In genomic region chr9:25510572-25510971, GRCm38 (mm10) we compare ENCODE assay signal across 10 mouse cellular contexts. TPM values are rescaled to one million over a fixed set of nuclear protein-coding genes. Genes with fewer than 3 reads are reported as not detected.
DNase-seq lines count a peak whose midpoint lies in the region; ATAC-seq and TF ChIP-seq lines count a peak whose summit lies in the region.
"Had no signal": no experiment of that assay in that cellular context is flagged by ENCODE, and none has a peak within 500 bp of the region (broad histone marks: within the 10 kb centered on the region; RNA-seq: fewer than 3 reads in every experiment).

No protein-coding gene starts in this region.

- ATAC-seq in limb, embryonic 13.5 days (ENCODE audit: low FRiP score, low read depth) = no peak
- ATAC-seq in common myeloid progenitor, adult 5-6 weeks (replicated peaks; ENCODE audit: low read depth, poor library complexity, severe bottlenecking) = peak; percentile 81

- no peak overlapping the region for H3K4me3 ChIP-seq in limb, embryonic 13.5 days
- no peak overlapping the region for H3K4me3 ChIP-seq in limb, embryonic 10.5 days
- no peak overlapping the region for H3K4me3 ChIP-seq in olfactory bulb, adult 2 months (ENCODE audit: insufficient read depth, low read depth, low read length)

- TF ChIP-seq POLR2A in olfactory bulb, adult 2 months (IDR thresholded peaks at IDR 0.05; ENCODE audit: insufficient read depth, low read depth, low read length) = no peak

- H3K36me3 ChIP-seq in limb, embryonic 13.5 days = no peaks in the 10 kb centered on the region
- no peaks in the 10 kb centered on the region for H3K36me3 ChIP-seq in limb, embryonic 10.5 days
- H3K36me3 ChIP-seq: G1E had no signal

- 85% methylated on average over 11 of the region's 11 CpGs for WGBS in limb, embryonic 13.5 days
- WGBS in limb, embryonic 10.5 days = 90% methylated on average over 11 of the region's 11 CpGs
- 15% methylated on average over 11 of the region's 11 CpGs for WGBS in olfactory bulb, adult 2 months

- intact Hi-C loops in left cerebral cortex, postnatal 14 days (cut with DNase I) = no loop called here

- H3K9ac ChIP-seq in limb, embryonic 13.5 days = 0 out of 2 replicates have a peak overlapping the region, but pooled peaks have one; percentile 20

- H3K9me3 ChIP-seq in limb, embryonic 13.5 days = no peaks in the 10 kb centered on the region
- no peaks in the 10 kb centered on the region for H3K9me3 ChIP-seq in limb, embryonic 10.5 days (replicated peaks)
- H3K9me3 ChIP-seq: G1E had no signal

- H3K27ac ChIP-seq in limb, embryonic 13.5 days = no peak overlapping the region
- no peak overlapping the region for H3K27ac ChIP-seq in limb, embryonic 10.5 days
- peak overlapping the region; percentile 92 for H3K27ac ChIP-seq in olfactory bulb, adult 2 months (ENCODE audit: insufficient read depth, low read depth, low read length)
- H3K27ac ChIP-seq: kidney, postnatal 0 days had no signal

- H3K4me2 ChIP-seq in limb, embryonic 13.5 days (replicated peaks) = no peak overlapping the region

- peaks cover 13% of the 10 kb centered on the region for H3K4me1 ChIP-seq in limb, embryonic 13.5 days
- H3K4me1 ChIP-seq in limb, embryonic 10.5 days = peaks cover 5% of the 10 kb centered on the region; the same call in 1 of the 2 replicates
- H3K4me1 ChIP-seq in olfactory bulb, adult 2 months (ENCODE audit: control insufficient read depth, insufficient read depth, low read length) = peaks cover 30% of the 10 kb centered on the region

- DNase-seq in limb, embryonic 10.5 days (ENCODE audit: low spot score) = no peak
- peak; percentile 54 to 67 for DNase-seq in left cerebral cortex, postnatal 14 days (ENCODE audit: low spot score in 2 of 2)
- DNase-seq in cerebellum, postnatal 14 days = no peak
- no peak for DNase-seq in adrenal gland, adult 18-20 months (ENCODE audit: low spot score in 2 of 2)
- DNase-seq: thymus, adult 2 months had no signal

- no peak for TF ChIP-seq CTCF in olfactory bulb, adult 2 months (IDR thresholded peaks at IDR 0.05; ENCODE audit: insufficient read depth, low read depth, low read length)

- H3K27me3 ChIP-seq in limb, embryonic 13.5 days = no peaks in the 10 kb centered on the region
- H3K27me3 ChIP-seq in limb, embryonic 10.5 days (ENCODE audit: low read depth, poor library complexity, severe bottlenecking) = no peaks in the 10 kb centered on the region

RNA-seq across cellular contexts. Expression of gene Eepd1, which starts 29.2 kb away (rescaled TPM):
- 22.8 and 23.0 TPM in 2 replicates for polyA plus RNA-seq in limb, embryonic 13.5 days (2015; fragmentation: Nextera tagmentation; extraction: Ambion mirVana)
- polyA plus RNA-seq in limb, embryonic 10.5 days (2016; fragmentation: Nextera tagmentation; extraction: Ambion mirVana) = 19.2 and 22.9 TPM in 2 replicates
- 3.9 and 4.7 TPM in 2 replicates for total RNA-seq in common myeloid progenitor, adult 5-6 weeks (2017)
- 10 to 100 TPM; 16.1 to 17.6 TPM for total RNA-seq in left cerebral cortex, postnatal 14 days (2021)
- polyA plus RNA-seq in olfactory bulb, adult 2 months (2012; ENCODE audit: insufficient read depth, insufficient read length, low replicate concordance, missing spikeins) = not detected in 2 replicates
- total RNA-seq in adrenal gland, adult 18-20 months (2021) = 10 to 100 TPM; 20.3 to 60.0 TPM
- polyA plus RNA-seq: G1E had no signal

Comparison
In these comparisons a context has a peak if more than half of its experiments do, and no peak if none do; other contexts are left out.
1. DNase-seq: peak in left cerebral cortex, postnatal 14 days (2 of 2); none in limb, embryonic 10.5 days (single experiment), cerebellum, postnatal 14 days (0 of 2) and adrenal gland, adult 18-20 months (0 of 2).